In the genomic region with DNA sequence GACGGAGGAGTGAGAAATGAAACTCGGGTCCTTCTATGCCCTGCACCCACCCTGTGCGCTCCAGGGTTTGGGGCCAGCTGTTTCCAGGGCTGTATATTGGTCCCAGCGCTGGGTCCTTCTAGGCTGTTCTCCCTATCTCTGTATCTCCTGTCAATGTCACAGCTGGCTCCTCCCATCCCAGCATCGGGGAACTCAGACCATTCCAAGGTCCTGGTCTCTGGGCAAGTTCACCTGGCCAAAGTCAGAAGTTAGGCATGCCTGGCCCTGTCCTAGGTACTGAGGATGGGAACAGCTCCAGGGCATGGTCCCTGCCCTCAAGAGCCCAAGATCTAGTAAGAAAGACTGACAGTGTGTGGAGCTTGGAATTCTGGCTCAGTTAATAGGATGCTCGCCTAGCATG, we compare ENCODE assay signal across 21 mouse cellular contexts. TPM values are rescaled to one million over a fixed set of nuclear protein-coding genes. Genes with fewer than 3 reads are reported as not detected.
DNase-seq lines count a peak whose midpoint lies in the region; ATAC-seq and TF ChIP-seq lines count a peak whose summit lies in the region.
"Had no signal": no experiment of that assay in that cellular context is flagged by ENCODE, and none has a peak within 500 bp of the region (broad histone marks: within the 10 kb centered on the region; RNA-seq: fewer than 3 reads in every experiment).

No protein-coding gene starts in this region.

- H3K9me3 ChIP-seq in kidney, embryonic 15.5 days (replicated peaks), result no peaks in the 10 kb centered on the region
- H3K9me3 ChIP-seq in lung, embryonic 16.5 days (ENCODE audit: control insufficient read depth, low read length), result no peaks in the 10 kb centered on the region
- H3K9me3 ChIP-seq: embryonic facial prominence, embryonic 10.5 days; forebrain, embryonic 15.5 days; heart, embryonic 13.5 days; intestine, embryonic 15.5 days; midbrain, embryonic 12.5 days; neural tube, embryonic 12.5 days had no signal

- peaks cover 41% of the 10 kb centered on the region for H3K4me1 ChIP-seq in kidney, embryonic 15.5 days
- H3K4me1 ChIP-seq in lung, embryonic 16.5 days (replicated peaks; ENCODE audit: control insufficient read depth, insufficient read depth, low read length), result peaks cover 15% of the 10 kb centered on the region
- H3K4me1 ChIP-seq in thymus, adult 2 months (replicated peaks; ENCODE audit: control insufficient read depth, insufficient read depth, low read length), result no peaks in the 10 kb centered on the region

- H3K27me3 ChIP-seq in kidney, embryonic 15.5 days, result no peaks in the 10 kb centered on the region
- H3K27me3 ChIP-seq in lung, embryonic 16.5 days (ENCODE audit: control insufficient read depth, insufficient read depth, low read depth, low read length), result no peaks in the 10 kb centered on the region
- H3K27me3 ChIP-seq in thymus, adult 2 months (ENCODE audit: control insufficient read depth, insufficient read depth, low read length), result no peaks in the 10 kb centered on the region
- H3K27me3 ChIP-seq: CH12.LX; forebrain, embryonic 15.5 days; heart, embryonic 13.5 days; intestine, embryonic 15.5 days had no signal

- TF ChIP-seq CTCF in thymus, adult 2 months (IDR thresholded peaks at IDR 0.05; ENCODE audit: borderline replicate concordance, control insufficient read depth, extremely low read depth, insufficient read depth, low read length, poor library complexity), result no peak

- H3K4me2 ChIP-seq in kidney, embryonic 15.5 days, result no peak overlapping the region
- no peak overlapping the region for H3K4me2 ChIP-seq in lung, embryonic 16.5 days (ENCODE audit: low read depth, low read length)
- H3K4me2 ChIP-seq: forebrain, embryonic 15.5 days; heart, embryonic 13.5 days; hindbrain, embryonic 14.5 days; intestine, embryonic 15.5 days; liver, embryonic 11.5 days; midbrain, embryonic 12.5 days; neural tube, embryonic 12.5 days had no signal

- H3K27ac ChIP-seq in kidney, embryonic 15.5 days, result peak overlapping the region; percentile 1; the same call in 1 of the 2 replicates
- H3K27ac ChIP-seq in lung, embryonic 16.5 days (ENCODE audit: low read length), result peak overlapping the region; percentile 35; the same call in 1 of the 2 replicates
- H3K27ac ChIP-seq in thymus, adult 2 months (ENCODE audit: control insufficient read depth, insufficient read depth, low read length), result no peak overlapping the region
- H3K27ac ChIP-seq: embryonic facial prominence, embryonic 10.5 days; forebrain, embryonic 15.5 days; heart, embryonic 13.5 days; hindbrain, embryonic 14.5 days; intestine, embryonic 15.5 days; midbrain, embryonic 12.5 days; neural tube, embryonic 12.5 days had no signal

- DNase-seq in cerebellum, adult 9-11 months, result peak; percentile 75
- no peak for DNase-seq in cerebellum, postnatal 14 days
- no peak for DNase-seq in kidney, adult 9 months
- no peak for DNase-seq in lung, postnatal 25 days (ENCODE audit: low spot score)
- DNase-seq in ZHBTc4 (ENCODE audit: low read depth, low spot score), result peak; percentile 44
- no peak for DNase-seq in thymus, adult 2 months
- DNase-seq: B cell, adult 2 months; gastrocnemius, postnatal 10 days; retina, postnatal 1 day; thymus, postnatal 14 days had no signal

- no peaks in the 10 kb centered on the region for H3K36me3 ChIP-seq in kidney, embryonic 15.5 days
- H3K36me3 ChIP-seq in lung, embryonic 16.5 days (ENCODE audit: control insufficient read depth, insufficient read depth, low read length), result no peaks in the 10 kb centered on the region
- H3K36me3 ChIP-seq in thymus, adult 2 months (ENCODE audit: control insufficient read depth, insufficient read depth, low read length), result no peaks in the 10 kb centered on the region
- H3K36me3 ChIP-seq: forebrain, embryonic 15.5 days; intestine, embryonic 15.5 days; midbrain, embryonic 12.5 days; neural tube, embryonic 12.5 days had no signal

- ATAC-seq in kidney, embryonic 15.5 days (replicated peaks; ENCODE audit: low FRiP score), result no peak
- peak; percentile 29 for ATAC-seq in lung, embryonic 16.5 days (ENCODE audit: low read depth)

- no peak overlapping the region for H3K9ac ChIP-seq in kidney, embryonic 15.5 days
- H3K9ac ChIP-seq in lung, embryonic 16.5 days (ENCODE audit: low read length), result no peak overlapping the region
- H3K9ac ChIP-seq: forebrain, embryonic 15.5 days; heart, embryonic 13.5 days; hindbrain, embryonic 14.5 days; intestine, embryonic 15.5 days; midbrain, embryonic 12.5 days; neural tube, embryonic 12.5 days had no signal

- H3K4me3 ChIP-seq in kidney, embryonic 15.5 days (replicated peaks), result no peak overlapping the region
- no peak overlapping the region for H3K4me3 ChIP-seq in lung, embryonic 16.5 days (ENCODE audit: low read length)
- H3K4me3 ChIP-seq in thymus, adult 2 months (ENCODE audit: control insufficient read depth, insufficient read depth, low read length), result no peak overlapping the region
- H3K4me3 ChIP-seq: embryonic facial prominence, embryonic 10.5 days; forebrain, embryonic 15.5 days; heart, embryonic 13.5 days; intestine, embryonic 15.5 days; midbrain, embryonic 12.5 days; neural tube, embryonic 12.5 days had no signal

- WGBS in kidney, embryonic 15.5 days, result 82% methylated on average over 6 of the region's 6 CpGs
- WGBS in lung, embryonic 16.5 days, result 66% methylated on average over 6 of the region's 6 CpGs
- 86% methylated on average over 6 of the region's 6 CpGs for WGBS in thymus, adult 2 months

- no peak for TF ChIP-seq POLR2A in thymus, adult 2 months (IDR thresholded peaks at IDR 0.05; ENCODE audit: control insufficient read depth, extremely low read depth, insufficient read depth, low read length, poor library complexity)

RNA-seq across cellular contexts. Expression of gene Trim62, which starts 8.4 kb away (rescaled TPM):
- 6.8 and 7.1 TPM in 2 replicates for polyA plus RNA-seq in kidney, embryonic 15.5 days (2015; fragmentation: Nextera tagmentation; extraction: Ambion mirVana)
- polyA plus RNA-seq in lung, embryonic 16.5 days (2015; fragmentation: Nextera tagmentation; extraction: Ambion mirVana), result 3.7 and 3.9 TPM in 2 replicates
- 7.3 and 10.0 TPM in 2 replicates for polyA plus RNA-seq in thymus, adult 2 months (2012; rRNA removed)

Comparison
In these comparisons a context has a peak if more than half of its experiments do, and no peak if none do; other contexts are left out.
1. DNase-seq: peak in cerebellum, adult 9-11 months (single experiment) and ZHBTc4 (single experiment); none in cerebellum, postnatal 14 days (0 of 2), kidney, adult 9 months (single experiment), lung, postnatal 25 days (single experiment) and thymus, adult 2 months (single experiment).